Mouse (Mus musculus) bone marrow macrophage, adult 2 months (primary cell): ENCODE data around the gene Stam2.

Source experiments
- CTCF ChIP-seq: IDR thresholded peaks from 2 replicates; pipeline ENCODE4 v1.5.1; 2012; ENCODE audit warnings: low read depth, mild to moderate bottlenecking, low read length, moderate library complexity
- POLR2A ChIP-seq: IDR thresholded peaks from 2 replicates; pipeline ENCODE4 v1.6.1; 2012; ENCODE audit warnings: mild to moderate bottlenecking, low read depth, low read length, borderline replicate concordance

DNA sequence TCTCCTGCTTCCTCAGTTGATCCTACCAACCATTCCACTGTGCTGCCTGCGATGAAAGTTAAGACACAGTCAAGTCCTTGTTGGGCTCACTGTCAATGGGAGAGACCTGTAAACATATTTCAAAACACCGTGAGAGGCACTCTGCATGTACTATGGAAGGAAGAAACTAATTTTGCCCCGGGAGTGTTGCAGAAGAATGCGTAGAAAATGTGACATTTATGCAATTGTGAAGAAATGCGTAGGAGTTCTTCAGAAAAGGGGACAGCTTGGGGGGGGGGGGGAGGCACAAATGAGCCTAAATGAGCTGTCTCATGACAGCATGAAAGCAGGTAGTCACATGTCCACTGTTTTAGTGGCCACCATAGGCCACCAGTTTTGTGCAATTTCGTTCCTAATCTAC is 90.5 kb downstream of the Stam2 start:
- TF ChIP-seq CTCF = no peak
- no peak for TF ChIP-seq POLR2A
